Mouse (Mus musculus): Measurements from ENCODE around the gene Rrnad1. TPM values are rescaled to one million over a fixed set of nuclear protein-coding genes. Genes with fewer than 3 reads are reported as not detected.

The Rrnad1 gene
- polyA plus RNA-seq, 1 experiment from 2014 or later = 17.2 TPM

- no peaks in the 10 kb centered on the region for H3K4me1 ChIP-seq (ENCODE audit: control insufficient read depth, insufficient read depth, low read length)
- peak within 1 kb of the TSS; percentile 60 for H3K4me3 ChIP-seq (ENCODE audit: low read depth, low read length)
- WGBS = under 1% methylated on average over 30 of the region's 30 CpGs
- peak within 1 kb of the TSS; percentile 68 for H3K9ac ChIP-seq (ENCODE audit: low read length)
- DNase-seq (ENCODE audit: low spot score) (peak; percentile 79), ATAC-seq (ENCODE audit: insufficient number of reproducible peaks, low FRiP score, low TSS enrichment, low read depth) (peak; percentile 79; the same call in 1 of the 2 replicates)
- no peaks in the 10 kb centered on the region for H3K9me3 ChIP-seq (ENCODE audit: control insufficient read depth, low read length)
- H3K4me2 ChIP-seq (ENCODE audit: low read depth, severe bottlenecking) = peak within 1 kb of the TSS; percentile 71
- peak within 1 kb of the TSS; percentile 61; the same call in 1 of the 2 replicates for H3K27ac ChIP-seq (replicated peaks; ENCODE audit: low read depth, low read length)
- H3K27me3 ChIP-seq (ENCODE audit: control insufficient read depth, insufficient read depth, low read length) = no peaks in the 10 kb centered on the region
- peaks cover 25% of the 10 kb centered on the region for H3K36me3 ChIP-seq (ENCODE audit: control insufficient read depth, insufficient read depth, low read length)
These were observed 11.0 kb downstream of the Rrnad1 start, which contains the start of gene Mrpl24 for GRCm38 (mm10) chr3:87919336-87920108. TSS of gene Mrpl24 (plus strand) at chr3:87919506.

GRCm38 (mm10) chr3:87918551-87918950 lies 12.0 kb downstream of the Rrnad1 start:
- Histone ChIP-seq H3K27me3 (ENCODE audit: control insufficient read depth, insufficient read depth, low read length) (no peaks in the 10 kb centered on the region), H3K4me1 (ENCODE audit: control insufficient read depth, insufficient read depth, low read length) (no peaks in the 10 kb centered on the region), H3K9ac (ENCODE audit: low read length) (0 out of 2 replicates have a peak overlapping the region, but pooled peaks have one; percentile 27), H3K4me3 (ENCODE audit: low read depth, low read length) (no peak overlapping the region), H3K9me3 (ENCODE audit: control insufficient read depth, low read length) (no peaks in the 10 kb centered on the region), H3K4me2 (ENCODE audit: low read depth, severe bottlenecking) (no peak overlapping the region), H3K27ac (replicated peaks; ENCODE audit: low read depth, low read length) (peak overlapping the region; percentile 26; the same call in 1 of the 2 replicates), H3K36me3 (ENCODE audit: control insufficient read depth, insufficient read depth, low read length) (peaks cover 19% of the 10 kb centered on the region; the same call in 1 of the 2 replicates)
- DNase-seq (ENCODE audit: low spot score) (peak; percentile 20), ATAC-seq (ENCODE audit: insufficient number of reproducible peaks, low FRiP score, low TSS enrichment, low read depth) (no peak)
- 88% methylated on average over 1 of the region's 1 CpGs for WGBS

DNA sequence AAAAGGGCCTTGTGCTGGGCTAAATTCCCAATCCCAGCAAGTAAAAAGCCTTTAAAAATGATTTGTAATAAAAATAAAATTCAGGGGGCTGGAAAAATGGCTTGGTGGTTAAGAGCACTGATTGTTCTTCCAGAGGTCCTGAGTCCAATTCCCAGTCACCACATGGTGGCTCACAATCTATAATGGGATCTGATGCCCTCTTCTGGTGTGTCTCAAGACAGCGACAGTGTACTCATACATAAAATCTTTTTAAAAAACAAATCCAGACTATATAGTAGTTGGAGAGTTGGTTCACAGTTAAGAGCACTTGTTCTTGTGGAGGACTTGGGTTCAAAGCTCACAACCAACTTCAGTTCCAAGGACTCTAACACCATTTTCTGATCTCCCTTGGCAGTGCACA lies 13.5 kb downstream of the Rrnad1 start:
- Histone ChIP-seq H3K27me3 (ENCODE audit: control insufficient read depth, insufficient read depth, low read length) (no peaks in the 10 kb centered on the region), H3K36me3 (ENCODE audit: control insufficient read depth, insufficient read depth, low read length) (peaks cover 16% of the 10 kb centered on the region; the same call in 1 of the 2 replicates), H3K9me3 (ENCODE audit: control insufficient read depth, low read length) (no peaks in the 10 kb centered on the region), H3K4me1 (ENCODE audit: control insufficient read depth, insufficient read depth, low read length) (no peaks in the 10 kb centered on the region), H3K27ac (replicated peaks; ENCODE audit: low read depth, low read length) (no peak overlapping the region), H3K9ac (ENCODE audit: low read length) (no peak overlapping the region), H3K4me2 (ENCODE audit: low read depth, severe bottlenecking) (no peak overlapping the region), H3K4me3 (ENCODE audit: low read depth, low read length) (no peak overlapping the region)
- ATAC-seq (ENCODE audit: insufficient number of reproducible peaks, low FRiP score, low TSS enrichment, low read depth) (no peak), DNase-seq (ENCODE audit: low spot score) (no peak)
- 95% methylated on average over 1 of the region's 1 CpGs for WGBS

GRCm38 (mm10) chr3:87913891-87914290 lies 16.6 kb downstream of the Rrnad1 start:
- Histone ChIP-seq H3K27ac (replicated peaks; ENCODE audit: low read depth, low read length) (no peak overlapping the region), H3K9me3 (ENCODE audit: control insufficient read depth, low read length) (no peaks in the 10 kb centered on the region), H3K27me3 (ENCODE audit: control insufficient read depth, insufficient read depth, low read length) (no peaks in the 10 kb centered on the region), H3K4me2 (ENCODE audit: low read depth, severe bottlenecking) (no peak overlapping the region), H3K36me3 (ENCODE audit: control insufficient read depth, insufficient read depth, low read length) (peaks cover 16% of the 10 kb centered on the region; the same call in 1 of the 2 replicates), H3K9ac (ENCODE audit: low read length) (no peak overlapping the region), H3K4me3 (ENCODE audit: low read depth, low read length) (no peak overlapping the region), H3K4me1 (ENCODE audit: control insufficient read depth, insufficient read depth, low read length) (peaks cover 18% of the 10 kb centered on the region)
- 93% methylated on average over 10 of the region's 10 CpGs for whole genome bisulfite sequencing
- ATAC-seq (ENCODE audit: insufficient number of reproducible peaks, low FRiP score, low TSS enrichment, low read depth) = no peak
- DNase-seq (ENCODE audit: low spot score) = peak; percentile 17

DNA sequence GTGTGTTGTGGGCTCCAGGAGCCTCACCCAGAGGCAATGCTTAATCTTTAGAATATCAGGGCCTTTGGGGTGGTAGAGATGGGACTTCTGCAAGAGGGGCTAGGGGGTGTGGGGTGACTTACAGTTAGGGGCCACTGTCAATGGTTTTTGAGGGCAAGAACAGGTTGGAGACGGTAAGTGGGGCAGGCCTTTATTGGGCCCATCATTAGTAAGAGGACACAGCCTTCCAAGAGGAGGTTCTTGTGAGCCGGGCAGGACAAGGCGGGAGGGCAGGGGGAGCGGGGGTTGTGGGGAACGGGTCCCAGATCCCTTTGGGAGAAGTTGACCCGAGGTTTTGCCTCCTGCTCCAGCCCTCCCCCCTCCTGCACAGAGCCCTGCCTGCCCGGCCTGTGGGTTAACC lies 17.0 kb downstream of the Rrnad1 start:
- H3K27me3 ChIP-seq (ENCODE audit: control insufficient read depth, insufficient read depth, low read length) = no peaks in the 10 kb centered on the region
- no peaks in the 10 kb centered on the region for H3K9me3 ChIP-seq (ENCODE audit: control insufficient read depth, low read length)
- no peak for DNase-seq (ENCODE audit: low spot score)
- H3K4me2 ChIP-seq (ENCODE audit: low read depth, severe bottlenecking) = no peak overlapping the region
- no peak overlapping the region for H3K9ac ChIP-seq (ENCODE audit: low read length)
- no peak overlapping the region for H3K27ac ChIP-seq (replicated peaks; ENCODE audit: low read depth, low read length)
- H3K4me3 ChIP-seq (ENCODE audit: low read depth, low read length) = no peak overlapping the region
- 89% methylated on average over 7 of the region's 7 CpGs for WGBS
- peaks cover 16% of the 10 kb centered on the region; the same call in 1 of the 2 replicates for H3K36me3 ChIP-seq (ENCODE audit: control insufficient read depth, insufficient read depth, low read length)
- ATAC-seq (ENCODE audit: insufficient number of reproducible peaks, low FRiP score, low TSS enrichment, low read depth) = no peak
- peaks cover 20% of the 10 kb centered on the region for H3K4me1 ChIP-seq (ENCODE audit: control insufficient read depth, insufficient read depth, low read length)

GRCm38 (mm10) chr3:87910573-87911141 lies 19.9 kb downstream of the Rrnad1 start:
- Histone ChIP-seq H3K27me3 (ENCODE audit: control insufficient read depth, insufficient read depth, low read length) (no peaks in the 10 kb centered on the region), H3K4me3 (ENCODE audit: low read depth, low read length) (peak overlapping the region; percentile 26), H3K4me2 (ENCODE audit: low read depth, severe bottlenecking) (peak overlapping the region; percentile 45), H3K9me3 (ENCODE audit: control insufficient read depth, low read length) (no peaks in the 10 kb centered on the region), H3K9ac (ENCODE audit: low read length) (0 out of 2 replicates have a peak overlapping the region, but pooled peaks have one; percentile 27), H3K36me3 (ENCODE audit: control insufficient read depth, insufficient read depth, low read length) (peaks cover 14% of the 10 kb centered on the region; the same call in 1 of the 2 replicates), H3K27ac (replicated peaks; ENCODE audit: low read depth, low read length) (peak overlapping the region; percentile 72), H3K4me1 (ENCODE audit: control insufficient read depth, insufficient read depth, low read length) (peaks cover 28% of the 10 kb centered on the region)
- DNase-seq (ENCODE audit: low spot score) (peak; percentile 88), ATAC-seq (ENCODE audit: insufficient number of reproducible peaks, low FRiP score, low TSS enrichment, low read depth) (peak; percentile 33)
- WGBS = 6% methylated on average over 12 of the region's 12 CpGs

DNA sequence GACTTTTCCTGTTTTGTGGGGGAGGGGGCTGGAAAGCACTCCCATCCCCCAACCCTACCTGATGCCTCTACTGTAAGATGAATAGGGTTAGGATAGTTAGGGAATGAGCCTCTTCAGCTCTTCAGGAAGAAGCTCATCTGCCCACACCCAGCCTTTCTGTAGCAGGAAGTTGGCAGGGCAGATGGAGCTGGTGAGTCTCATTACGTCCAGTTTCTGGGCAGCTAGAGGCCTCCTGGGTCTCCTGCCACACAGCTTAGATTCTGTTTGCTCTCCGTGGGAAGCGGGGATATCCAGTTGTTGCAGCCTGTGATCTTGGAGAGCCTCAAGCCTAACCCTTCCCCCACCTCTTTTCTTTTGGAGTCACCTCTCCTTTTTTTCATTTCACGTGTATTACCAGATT lies 20.6 kb downstream of the Rrnad1 start:
- peak overlapping the region; percentile 72 for H3K27ac ChIP-seq (replicated peaks; ENCODE audit: low read depth, low read length)
- no peak overlapping the region for H3K9ac ChIP-seq (ENCODE audit: low read length)
- H3K4me2 ChIP-seq (ENCODE audit: low read depth, severe bottlenecking) = peak overlapping the region; percentile 45
- H3K36me3 ChIP-seq (ENCODE audit: control insufficient read depth, insufficient read depth, low read length) = peaks cover 8% of the 10 kb centered on the region; the same call in 1 of the 2 replicates
- ATAC-seq (ENCODE audit: insufficient number of reproducible peaks, low FRiP score, low TSS enrichment, low read depth) = no peak
- H3K9me3 ChIP-seq (ENCODE audit: control insufficient read depth, low read length) = no peaks in the 10 kb centered on the region
- peak; percentile 23 for DNase-seq (ENCODE audit: low spot score)
- peak overlapping the region; percentile 26 for H3K4me3 ChIP-seq (ENCODE audit: low read depth, low read length)
- 3% methylated on average over 4 of the region's 4 CpGs for WGBS
- H3K4me1 ChIP-seq (ENCODE audit: control insufficient read depth, insufficient read depth, low read length) = peaks cover 28% of the 10 kb centered on the region
- H3K27me3 ChIP-seq (ENCODE audit: control insufficient read depth, insufficient read depth, low read length) = no peaks in the 10 kb centered on the region

DNA sequence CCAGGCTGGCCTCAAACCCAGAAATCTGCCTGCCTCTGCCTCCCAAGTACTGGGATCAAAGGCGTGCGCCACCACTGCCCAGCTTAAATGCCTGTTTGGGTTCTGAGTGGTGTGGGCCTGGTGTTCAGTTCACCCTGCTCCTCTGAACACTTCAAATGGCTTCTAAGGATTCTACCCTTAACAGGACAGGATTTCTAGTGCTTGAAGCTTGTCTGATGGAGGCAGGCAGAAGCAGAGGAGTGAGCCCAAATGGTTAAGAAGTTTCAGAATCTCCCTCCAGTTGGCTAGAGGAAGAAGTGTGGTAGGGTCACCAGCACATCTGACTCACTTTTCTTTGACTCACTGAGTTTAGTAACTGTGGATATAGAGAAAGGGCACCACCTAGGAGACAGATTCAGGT lies 21.1 kb downstream of the Rrnad1 start:
- Histone ChIP-seq H3K4me3 (ENCODE audit: low read depth, low read length) (no peak overlapping the region), H3K4me2 (ENCODE audit: low read depth, severe bottlenecking) (peak overlapping the region; percentile 45; the same call in 1 of the 2 replicates)
- WGBS = 88% methylated on average over 2 of the region's 2 CpGs

More for the DNA sequence above, 21.1 kb downstream of the Rrnad1 start:
- 0 out of 2 replicates have a peak overlapping the region, but pooled peaks have one; percentile 40 for H3K27ac ChIP-seq (replicated peaks; ENCODE audit: low read depth, low read length)
- no peaks in the 10 kb centered on the region for H3K27me3 ChIP-seq (ENCODE audit: control insufficient read depth, insufficient read depth, low read length)
- DNase-seq (ENCODE audit: low spot score) = no peak
- H3K36me3 ChIP-seq (ENCODE audit: control insufficient read depth, insufficient read depth, low read length) = peaks cover 4% of the 10 kb centered on the region; the same call in 1 of the 2 replicates
- no peaks in the 10 kb centered on the region for H3K9me3 ChIP-seq (ENCODE audit: control insufficient read depth, low read length)
- no peak overlapping the region for H3K9ac ChIP-seq (ENCODE audit: low read length)
- peaks cover 28% of the 10 kb centered on the region for H3K4me1 ChIP-seq (ENCODE audit: control insufficient read depth, insufficient read depth, low read length)
- ATAC-seq (ENCODE audit: insufficient number of reproducible peaks, low FRiP score, low TSS enrichment, low read depth) = no peak
